Mouse (Mus musculus) liver, adult 2 months (tissue): Measurements from ENCODE around the gene Maats1. TPM values are rescaled to one million over a fixed set of nuclear protein-coding genes. Genes with fewer than 3 reads are reported as not detected.

ENCODE experiments used
- DNase-seq: peaks from one replicate; pipeline ENCODE4 v3.0.0-alpha.2; 2011; ENCODE audit warnings: low read depth, low spot score; ENCODE audit errors: extremely low read depth
- H3K27ac ChIP-seq: fragments of 200-500 bp; replicated peaks from 2 replicates; pipeline ENCODE4 v1.5.1; 2012; ENCODE audit warnings: low read depth, mild to moderate bottlenecking, control low read depth, inconsistent platforms, low read length; ENCODE audit not compliant: insufficient read depth
- H3K27me3 ChIP-seq: fragments of 200-500 bp; 2 replicates; pipeline ENCODE4 v1.6.1; 2012; ENCODE audit warnings: mild to moderate bottlenecking, moderate library complexity, low read length, inconsistent platforms; ENCODE audit not compliant: control insufficient read depth, insufficient read depth
- H3K36me3 ChIP-seq: fragments of 200-500 bp; 2 replicates; pipeline ENCODE4 v1.6.1; 2012; ENCODE audit warnings: low read length, inconsistent platforms; ENCODE audit not compliant: control insufficient read depth, insufficient read depth
- H3K4me1 ChIP-seq: fragments of 200-500 bp; 2 replicates; pipeline ENCODE4 v1.6.1; 2011; ENCODE audit warnings: low read length; ENCODE audit not compliant: control insufficient read depth, insufficient read depth
- H3K4me3 ChIP-seq: fragments of 200-500 bp; 2 replicates; pipeline ENCODE4 v1.5.1; 2011; ENCODE audit warnings: low read depth, mild to moderate bottlenecking, control low read depth, low read length, moderate library complexity; ENCODE audit not compliant: insufficient read depth
- H3K79me2 ChIP-seq: fragments of 200-500 bp; 2 replicates; pipeline ENCODE4 v1.6.1; 2012; ENCODE audit warnings: inconsistent platforms, mild to moderate bottlenecking, low read length, moderate library complexity; ENCODE audit not compliant: control insufficient read depth, insufficient read depth
- H3K9ac ChIP-seq: fragments of 200-500 bp; 2 replicates; pipeline ENCODE4 v1.6.1; 2012; ENCODE audit warnings: low read depth, mild to moderate bottlenecking, control low read depth, inconsistent platforms, low read length
- CTCF ChIP-seq: fragments of 200-500 bp; IDR thresholded peaks from 2 replicates; pipeline ENCODE4 v1.5.1; 2011; ENCODE audit warnings: low read depth, low read length, control low read depth
- POLR2A ChIP-seq: fragments of 200-500 bp; IDR thresholded peaks from 2 replicates; pipeline ENCODE4 v1.6.1; 2011; ENCODE audit warnings: low read length, control low read depth; ENCODE audit not compliant: insufficient read depth; ENCODE audit errors: extremely low read depth
- WGBS: fragments of 180-500 bp; shearing (Covaris S2); methylation state at CpG from one replicate; pipeline ENCODE4 v1.1.7; 2018; 5-methylcytosine and 5-hydroxymethylcytosine counted together
- polyA plus RNA-seq: library from polyadenylated mRNA; depleted of rRNA; stranded (reverse); fragments of >200 nt; gene quantifications from 2 replicates; pipeline ENCODE4 v1.2.3, GENCODE M21; 2012; rRNA removed
- total RNA-seq: library from RNA; depleted of rRNA; stranded (reverse); fragments of >200 nt; gene quantifications from 2 replicates; pipeline ENCODE4 v1.2.3, GENCODE M21; 2014; rRNA removed

The Maats1 gene
- total RNA-seq (not detected in 2 replicates), polyA plus RNA-seq (not detected in 2 replicates)

DNA sequence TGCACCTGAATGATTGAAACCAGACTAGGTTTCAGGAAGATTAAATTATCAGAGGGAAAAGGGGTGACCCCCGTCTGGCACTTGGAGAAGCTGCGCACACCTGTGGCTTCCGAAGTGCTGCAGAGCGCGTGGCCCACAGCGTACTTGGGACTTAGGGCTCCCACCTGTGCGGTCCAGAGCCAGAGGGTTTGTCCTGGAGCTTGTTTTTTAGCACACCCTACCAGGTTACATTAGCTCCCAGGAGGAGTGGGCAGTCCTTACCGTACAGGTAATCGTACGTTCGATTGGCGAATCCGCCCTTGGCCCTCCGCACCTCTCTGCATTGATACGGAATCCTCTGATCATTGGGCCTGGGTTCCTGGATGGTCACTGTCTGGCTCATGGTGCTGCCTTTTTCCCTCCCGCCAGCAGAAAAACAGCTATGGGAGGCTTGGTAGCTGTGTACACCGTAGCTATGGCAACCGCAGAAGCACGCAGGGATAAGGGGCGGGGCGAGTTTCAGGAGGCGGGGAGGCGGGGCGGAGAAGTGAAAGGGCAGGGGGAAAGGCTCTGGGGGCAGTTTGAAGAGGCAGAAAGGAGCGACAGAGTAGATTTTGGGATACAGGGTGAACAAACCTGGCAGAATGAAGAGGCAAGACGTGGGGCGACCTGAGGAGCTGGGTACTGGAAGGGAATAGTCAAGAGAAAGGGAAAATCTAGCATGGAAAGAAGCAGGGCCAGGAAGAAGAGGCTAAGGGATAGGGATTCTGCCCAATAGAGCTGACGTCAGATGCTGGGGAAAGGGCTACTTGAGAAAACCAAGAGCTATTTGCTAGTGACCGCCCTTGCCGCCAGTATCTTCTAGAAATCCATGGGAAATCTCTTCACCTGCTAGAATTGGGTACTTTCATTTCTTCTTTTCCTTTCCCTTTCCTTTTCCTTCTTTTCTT, at the start of gene Maats1:
TSS of gene Maats1 (minus strand) at position 748 of the 929 bp plus-strand sequence.
- 19% methylated on average over 30 of the region's 30 CpGs for WGBS
- Histone ChIP-seq H3K27ac (no peak within 1 kb of the TSS), H3K36me3 (no peaks in the 10 kb centered on the region), H3K9ac (no peak within 1 kb of the TSS), H3K4me3 (no peak within 1 kb of the TSS), H3K27me3 (no peaks in the 10 kb centered on the region), H3K79me2 (no peaks in the 10 kb centered on the region), H3K4me1 (peaks cover 2% of the 10 kb centered on the region; the same call in 1 of the 2 replicates)
- DNase-seq = peak; percentile 59
- TF ChIP-seq POLR2A (no peak), CTCF (no peak)

DNA sequence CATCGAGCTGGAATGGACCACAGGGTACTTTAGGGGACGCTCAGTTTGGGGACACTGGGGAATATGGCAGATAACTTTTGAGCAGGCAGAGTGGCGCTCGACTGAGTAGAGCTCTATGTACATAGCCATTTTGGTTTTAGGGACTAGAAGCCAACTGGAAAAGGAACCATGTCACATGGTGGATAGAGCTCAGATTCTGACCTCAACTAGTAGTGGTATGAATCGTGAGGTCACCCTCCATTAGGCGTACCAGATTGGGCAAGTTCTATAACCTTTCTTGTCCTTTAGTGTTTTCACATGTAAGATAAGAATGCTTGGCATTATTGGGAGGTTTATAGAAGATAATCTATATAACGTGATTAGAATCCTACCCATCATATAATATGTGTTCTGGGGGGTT, 48.4 kb upstream of the Maats1 start:
- H3K27me3 ChIP-seq = no peaks in the 10 kb centered on the region
- no peak overlapping the region for H3K9ac ChIP-seq
- no peaks in the 10 kb centered on the region for H3K79me2 ChIP-seq
- no peaks in the 10 kb centered on the region for H3K4me1 ChIP-seq
- no peak for DNase-seq
- H3K4me3 ChIP-seq = no peak overlapping the region
- TF ChIP-seq POLR2A = no peak
- no peak for TF ChIP-seq CTCF
- H3K36me3 ChIP-seq = no peaks in the 10 kb centered on the region
- no peak overlapping the region for H3K27ac ChIP-seq
- 89% methylated on average over 7 of the region's 7 CpGs for WGBS

DNA sequence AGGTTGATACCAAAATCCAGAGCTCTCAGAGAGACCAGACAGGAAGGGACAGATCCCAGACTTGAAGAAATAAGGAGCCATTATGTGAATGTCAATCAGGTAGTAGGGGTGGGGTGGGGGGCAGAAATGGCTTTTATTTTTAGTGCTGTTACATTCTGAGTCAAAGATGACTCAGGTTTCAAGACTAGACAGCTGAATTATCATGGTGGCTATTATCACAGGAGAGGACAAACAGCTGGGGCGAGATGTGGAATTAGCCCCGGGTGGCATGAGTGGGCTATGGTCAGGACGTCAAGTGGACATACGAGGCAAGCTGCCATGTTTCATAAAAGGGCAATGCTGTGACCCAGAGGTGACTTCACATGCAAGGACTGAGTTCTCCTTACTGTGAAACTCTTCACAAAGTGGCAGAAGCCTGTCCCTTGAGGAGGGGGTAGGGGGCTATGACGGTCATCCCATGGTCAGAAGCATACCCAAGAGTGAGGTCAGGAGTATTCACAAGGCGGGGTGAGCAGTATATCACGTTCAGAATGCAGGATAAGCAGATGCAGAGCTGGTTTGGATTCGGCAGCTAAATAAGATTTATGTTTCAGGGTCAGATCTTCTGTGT, 47.4 kb upstream of the Maats1 start:
- Histone ChIP-seq H3K79me2 (no peaks in the 10 kb centered on the region), H3K9ac (no peak overlapping the region), H3K27ac (no peak overlapping the region), H3K4me1 (no peaks in the 10 kb centered on the region), H3K27me3 (no peaks in the 10 kb centered on the region), H3K4me3 (no peak overlapping the region), H3K36me3 (no peaks in the 10 kb centered on the region)
- no peak for DNase-seq
- TF ChIP-seq POLR2A = no peak
- WGBS = 89% methylated on average over 8 of the region's 8 CpGs

DNA sequence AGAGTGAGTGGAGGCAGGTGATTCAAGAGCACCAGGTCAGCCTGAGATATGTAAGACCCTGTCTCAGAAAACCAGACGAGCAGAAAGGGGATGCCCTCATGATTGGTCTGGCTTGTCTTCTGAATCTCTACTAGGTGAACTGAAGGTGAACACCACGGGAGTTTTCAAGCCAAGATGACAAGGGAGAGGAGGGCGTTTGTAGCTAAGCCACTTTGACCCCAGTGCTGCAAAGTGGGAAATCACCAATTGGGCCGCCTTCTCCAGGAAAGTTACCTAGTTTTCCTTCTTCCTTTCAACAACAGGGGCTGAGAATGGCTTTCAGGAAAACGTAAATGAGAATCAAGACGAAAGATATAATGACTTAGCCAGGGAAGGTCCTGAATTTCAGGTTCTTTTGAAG, 46.8 kb upstream of the Maats1 start:
- Histone ChIP-seq H3K36me3 (no peaks in the 10 kb centered on the region), H3K4me1 (no peaks in the 10 kb centered on the region), H3K27me3 (no peaks in the 10 kb centered on the region), H3K9ac (no peak overlapping the region), H3K27ac (no peak overlapping the region), H3K4me3 (no peak overlapping the region), H3K79me2 (no peaks in the 10 kb centered on the region)
- no peak for DNase-seq
- 86% methylated on average over 6 of the region's 6 CpGs for WGBS
- no peak for TF ChIP-seq POLR2A
- no peak for TF ChIP-seq CTCF

DNA sequence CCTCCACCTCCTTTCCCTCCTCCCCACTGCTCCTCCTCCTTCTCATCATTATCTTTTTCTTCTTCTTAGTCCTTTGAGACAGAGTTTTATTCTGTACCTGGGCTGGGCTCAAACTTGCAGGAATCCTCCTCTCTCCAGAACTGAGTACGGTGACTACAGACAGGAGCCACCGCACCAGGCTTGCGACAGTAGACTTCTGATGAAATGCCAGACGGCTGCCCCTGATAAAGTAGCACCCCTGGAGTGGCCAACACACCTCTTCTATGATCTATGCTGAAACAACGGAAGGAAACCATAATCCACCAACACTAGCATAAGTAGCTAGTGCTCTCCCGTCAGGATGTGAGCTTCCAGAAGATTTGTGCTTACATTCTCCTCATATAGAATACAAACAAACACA, 45.4 kb upstream of the Maats1 start:
- H3K4me1 ChIP-seq = no peaks in the 10 kb centered on the region
- no peak overlapping the region for H3K9ac ChIP-seq
- no peaks in the 10 kb centered on the region for H3K36me3 ChIP-seq
- 95% methylated on average over 6 of the region's 6 CpGs for WGBS
- no peak for TF ChIP-seq CTCF
- no peak for TF ChIP-seq POLR2A
- no peaks in the 10 kb centered on the region for H3K27me3 ChIP-seq
- no peak overlapping the region for H3K27ac ChIP-seq
- H3K4me3 ChIP-seq = no peak overlapping the region
- DNase-seq = no peak
- no peaks in the 10 kb centered on the region for H3K79me2 ChIP-seq

DNA sequence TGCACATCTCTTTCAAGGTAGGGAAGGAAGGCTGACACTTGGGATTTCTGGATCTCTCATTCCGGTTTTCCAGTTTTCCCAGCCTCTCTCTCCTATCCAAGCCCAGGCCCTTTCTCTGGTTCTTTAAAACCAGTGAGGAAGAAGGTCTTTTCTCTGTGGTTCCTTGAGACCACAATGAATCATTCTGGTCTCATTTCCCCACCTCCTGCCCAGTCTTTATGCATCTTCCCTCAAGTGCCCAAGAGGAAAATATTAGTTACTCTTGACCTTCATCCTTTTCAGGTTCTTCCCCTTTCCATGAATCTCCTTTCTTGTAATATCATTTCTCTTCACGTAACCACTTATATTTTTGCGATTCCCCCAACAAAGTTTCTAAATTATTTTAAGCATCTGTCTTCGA, 43.8 kb upstream of the Maats1 start:
- Histone ChIP-seq H3K27ac (no peak overlapping the region), H3K36me3 (no peaks in the 10 kb centered on the region), H3K79me2 (no peaks in the 10 kb centered on the region), H3K4me3 (no peak overlapping the region), H3K4me1 (no peaks in the 10 kb centered on the region), H3K27me3 (no peaks in the 10 kb centered on the region), H3K9ac (no peak overlapping the region)
- no peak for TF ChIP-seq POLR2A
- no peak for TF ChIP-seq CTCF
- DNase-seq = no peak
- 97% methylated on average over 4 of the region's 4 CpGs for WGBS
